Mouse (Mus musculus) MEL (cell line): ENCODE measurements at regions not wholly inside any gene's neighbourhood (a gene's known extent, or its start where the extent isn't known, plus 50 kb on each side); places are given as distances from the start of the nearest gene placed in this dataset.

Source experiments
- DNase-seq: peaks from one replicate; pipeline ENCODE4 v3.0.0; 2011; ENCODE audit warnings: low read depth, low spot score
- H3K27ac ChIP-seq: 2 replicates; pipeline ENCODE4 v1.5.1; 2012; ENCODE audit warnings: low read depth, mild to moderate bottlenecking, control low read depth, low read length, moderate library complexity; ENCODE audit not compliant: control insufficient read depth
- H3K27me3 ChIP-seq, 2 experiments: fragments of 150-350 bp in 1 of 2; sonication (generic) in 1 of 2; 2 replicates each; pipeline ENCODE4 v1.6.1; 2012; ENCODE audit warnings: low read length in 2 of 2, mild to moderate bottlenecking in 2 of 2, improper control_type of control experiment in 1 of 2, moderate library complexity in 1 of 2; ENCODE audit not compliant: insufficient read depth in 2 of 2, control insufficient read depth in 1 of 2
- H3K36me3 ChIP-seq, 2 experiments: 2 replicates each; pipeline ENCODE4 v1.6.1; 2012 to 2014; ENCODE audit warnings: low read length in 2 of 2, improper control_type of control experiment in 1 of 2, inconsistent platforms in 1 of 2, mild to moderate bottlenecking in 1 of 2; ENCODE audit not compliant: insufficient read depth in 2 of 2, control insufficient read depth in 1 of 2
- H3K4me1 ChIP-seq, 2 experiments: fragments of 150-350 bp in 1 of 2; sonication (generic) in 1 of 2; 2 replicates each; pipeline ENCODE4 v1.6.1; 2012; ENCODE audit warnings: low read length in 2 of 2, improper control_type of control experiment in 1 of 2, mild to moderate bottlenecking in 1 of 2; ENCODE audit not compliant: insufficient read depth in 2 of 2, control insufficient read depth in 1 of 2
- H3K4me3 ChIP-seq, 2 experiments: fragments of 150-350 bp in 1 of 2; sonication (generic) in 1 of 2; 2 replicates each; pipeline ENCODE4 v1.5.1; 2012; ENCODE audit warnings: low read depth in 2 of 2, low read length in 2 of 2, mild to moderate bottlenecking in 2 of 2, moderate library complexity in 2 of 2, control low read depth in 1 of 2, improper control_type of control experiment in 1 of 2; ENCODE audit not compliant: control insufficient read depth in 1 of 2, insufficient read depth in 1 of 2
- H3K79me2 ChIP-seq: 2 replicates; pipeline ENCODE4 v1.6.1; 2012; ENCODE audit warnings: mild to moderate bottlenecking, low read length, moderate library complexity; ENCODE audit not compliant: control insufficient read depth, poor library complexity, insufficient read depth
- H3K9ac ChIP-seq: 2 replicates; pipeline ENCODE4 v1.6.1; 2012; ENCODE audit warnings: low read depth, mild to moderate bottlenecking, control low read depth, low read length, moderate library complexity; ENCODE audit not compliant: control insufficient read depth, poor library complexity, severe bottlenecking
- H3K9me3 ChIP-seq: fragments of 150-350 bp; sonication (generic); replicated peaks from 2 replicates; pipeline ENCODE4 v1.6.1; 2012; ENCODE audit warnings: mild to moderate bottlenecking, low read length, improper control_type of control experiment, moderate library complexity; ENCODE audit not compliant: insufficient read depth
- BHLHE40 ChIP-seq: IDR thresholded peaks from 2 replicates; pipeline ENCODE4 v1.6.1; 2012; ENCODE audit warnings: low read depth, mild to moderate bottlenecking, inconsistent platforms, low read length, improper control_type of control experiment, borderline replicate concordance
- CHD2 ChIP-seq: IDR thresholded peaks from 2 replicates; pipeline ENCODE4 v1.6.1; 2011; ENCODE audit warnings: low read length, improper control_type of control experiment
- CTCF ChIP-seq, 3 experiments: IDR thresholded peaks in 2 of 3; conservative IDR thresholded peaks in 1 of 3; 2 replicates each; pipeline ENCODE4 v1.5.1; 2011 to 2012; ENCODE audit warnings: low read length in 3 of 3, low read depth in 2 of 3, mild to moderate bottlenecking in 2 of 3, improper control_type of control experiment in 1 of 3, inconsistent platforms in 1 of 3, mixed read lengths in 1 of 3, moderate library complexity in 1 of 3; ENCODE audit not compliant: control insufficient read depth in 1 of 3, insufficient read depth in 1 of 3, poor library complexity in 1 of 3, severe bottlenecking in 1 of 3
- E2F4 ChIP-seq: IDR thresholded peaks from 2 replicates; pipeline ENCODE4 v1.6.1; 2011; ENCODE audit warnings: low read depth, low read length, improper control_type of control experiment, borderline replicate concordance
- ELF1 ChIP-seq: IDR thresholded peaks from 2 replicates; pipeline ENCODE4 v1.6.1; 2014; ENCODE audit warnings: low read depth, mild to moderate bottlenecking, inconsistent platforms, low read length, improper control_type of control experiment, moderate library complexity
- EP300 ChIP-seq, 2 experiments: IDR thresholded peaks; 2 replicates each; pipeline ENCODE4 v1.6.1; 2011; ENCODE audit warnings: improper control_type of control experiment in 2 of 2, low read length in 2 of 2, low read depth in 1 of 2, mild to moderate bottlenecking in 1 of 2
- ETS1 ChIP-seq: IDR thresholded peaks from 2 replicates; pipeline ENCODE4 v1.6.1; 2012; ENCODE audit warnings: low read depth, mild to moderate bottlenecking, inconsistent platforms, low read length, improper control_type of control experiment, moderate library complexity
- GABPA ChIP-seq: IDR thresholded peaks from 2 replicates; pipeline ENCODE4 v1.6.1; 2012; ENCODE audit warnings: low read depth, mild to moderate bottlenecking, inconsistent platforms, low read length, improper control_type of control experiment, moderate library complexity
- HCFC1 ChIP-seq: IDR thresholded peaks from 2 replicates; pipeline ENCODE4 v1.6.1; 2012; ENCODE audit warnings: low read depth, mild to moderate bottlenecking, inconsistent platforms, low read length, improper control_type of control experiment, moderate library complexity
- JUND ChIP-seq: IDR thresholded peaks from 2 replicates; pipeline ENCODE4 v1.6.1; 2011; ENCODE audit warnings: low read depth, mild to moderate bottlenecking, improper control_type of control experiment, low read length
- KAT2A ChIP-seq: conservative IDR thresholded peaks from 2 replicates; pipeline ENCODE4 v1.6.1; 2012; ENCODE audit warnings: low read depth, low read length, improper control_type of control experiment, inconsistent platforms
- MAX ChIP-seq: IDR thresholded peaks from 2 replicates; pipeline ENCODE4 v1.6.1; 2011; ENCODE audit warnings: low read length, improper control_type of control experiment
- MAZ ChIP-seq: IDR thresholded peaks from 2 replicates; pipeline ENCODE4 v1.6.1; 2012; ENCODE audit warnings: low read depth, mild to moderate bottlenecking, inconsistent platforms, low read length, improper control_type of control experiment
- MXI1 ChIP-seq: IDR thresholded peaks from 2 replicates; pipeline ENCODE4 v1.6.1; 2011; ENCODE audit warnings: mild to moderate bottlenecking, low read depth, low read length, improper control_type of control experiment
- MYC ChIP-seq: IDR thresholded peaks from 2 replicates; pipeline ENCODE4 v1.6.1; 2011; ENCODE audit warnings: low read depth, mild to moderate bottlenecking, low read length, improper control_type of control experiment, moderate library complexity
- POLR2AphosphoS2 ChIP-seq: IDR thresholded peaks from 2 replicates; pipeline ENCODE4 v1.6.1; 2011; ENCODE audit warnings: low read length, improper control_type of control experiment
- POLR2AphosphoS5 ChIP-seq: IDR thresholded peaks from 2 replicates; pipeline ENCODE4 v1.6.1; 2012; ENCODE audit warnings: low read depth, borderline replicate concordance, mild to moderate bottlenecking, inconsistent platforms, low read length, moderate library complexity, mixed read lengths
- RAD21 ChIP-seq: IDR thresholded peaks from 2 replicates; pipeline ENCODE4 v1.6.1; 2011; ENCODE audit warnings: mild to moderate bottlenecking, low read depth, low read length, improper control_type of control experiment
- SIN3A ChIP-seq: IDR thresholded peaks from 2 replicates; pipeline ENCODE4 v1.6.1; 2012; ENCODE audit warnings: low read length, improper control_type of control experiment, inconsistent platforms
- TAL1 ChIP-seq: IDR thresholded peaks from 2 replicates; pipeline ENCODE4 v1.6.1; 2012; ENCODE audit warnings: mild to moderate bottlenecking, inconsistent platforms, low read length, moderate library complexity, mixed read lengths
- TCF12 ChIP-seq: IDR thresholded peaks from 2 replicates; pipeline ENCODE4 v1.6.1; 2014; ENCODE audit warnings: low read depth, mild to moderate bottlenecking, inconsistent platforms, low read length, improper control_type of control experiment, moderate library complexity
- UBTF ChIP-seq: IDR thresholded peaks from 2 replicates; pipeline ENCODE4 v1.6.1; 2012; ENCODE audit warnings: low read depth, mild to moderate bottlenecking, inconsistent platforms, low read length, improper control_type of control experiment, moderate library complexity, borderline replicate concordance; ENCODE audit not compliant: insufficient read depth
- ZC3H11A ChIP-seq: IDR thresholded peaks from 2 replicates; pipeline ENCODE4 v1.6.1; 2012; ENCODE audit warnings: low read depth, mild to moderate bottlenecking, inconsistent platforms, low read length, improper control_type of control experiment
- ZKSCAN1 ChIP-seq: IDR thresholded peaks from 2 replicates; pipeline ENCODE4 v1.6.1; 2012; ENCODE audit warnings: low read depth, mild to moderate bottlenecking, inconsistent platforms, low read length, improper control_type of control experiment, moderate library complexity
- ZMIZ1 ChIP-seq: IDR thresholded peaks from 2 replicates; pipeline ENCODE4 v1.6.1; 2012; ENCODE audit warnings: low read depth, mild to moderate bottlenecking, inconsistent platforms, low read length, improper control_type of control experiment, moderate library complexity
- ZNF384 ChIP-seq: IDR thresholded peaks from 2 replicates; pipeline ENCODE4 v1.6.1; 2012; ENCODE audit warnings: low read depth, mild to moderate bottlenecking, inconsistent platforms, low read length, improper control_type of control experiment

DNA sequence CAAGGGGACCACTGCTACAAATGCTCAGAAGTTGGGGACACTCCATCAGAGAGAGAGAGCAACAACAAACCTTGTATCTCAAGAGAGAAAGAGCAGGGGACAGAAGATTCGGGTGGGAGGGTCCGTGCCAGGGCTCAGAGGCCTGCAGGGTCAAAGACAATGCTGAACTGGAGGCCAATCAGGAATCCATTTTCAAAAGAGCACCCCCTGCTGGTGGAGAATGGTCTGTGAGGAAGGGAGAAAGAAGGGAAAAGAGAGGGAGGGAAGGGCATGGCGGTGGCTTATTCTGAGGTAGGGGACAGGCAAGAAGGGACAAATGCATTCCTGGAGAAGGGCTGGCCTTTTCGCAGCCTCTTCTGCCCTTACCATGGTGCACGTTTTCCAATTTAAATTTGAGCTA, 109.9 kb downstream of the Edn3 start:
- TF ChIP-seq POLR2AphosphoS2, result no peak
- TF ChIP-seq RAD21, result no peak
- no peak for TF ChIP-seq TAL1
- TF ChIP-seq E2F4, result no peak
- no peak for TF ChIP-seq ZKSCAN1
- Histone ChIP-seq H3K9ac (no peak overlapping the region), H3K27me3 (no peaks in the 10 kb centered on the region), H3K79me2 (no peaks in the 10 kb centered on the region), H3K9me3 (no peaks in the 10 kb centered on the region), H3K4me3 (no peak overlapping the region), H3K4me1 (no peaks in the 10 kb centered on the region), H3K36me3 (no peaks in the 10 kb centered on the region), H3K27ac (no peak overlapping the region)
- no peak for DNase-seq

DNA sequence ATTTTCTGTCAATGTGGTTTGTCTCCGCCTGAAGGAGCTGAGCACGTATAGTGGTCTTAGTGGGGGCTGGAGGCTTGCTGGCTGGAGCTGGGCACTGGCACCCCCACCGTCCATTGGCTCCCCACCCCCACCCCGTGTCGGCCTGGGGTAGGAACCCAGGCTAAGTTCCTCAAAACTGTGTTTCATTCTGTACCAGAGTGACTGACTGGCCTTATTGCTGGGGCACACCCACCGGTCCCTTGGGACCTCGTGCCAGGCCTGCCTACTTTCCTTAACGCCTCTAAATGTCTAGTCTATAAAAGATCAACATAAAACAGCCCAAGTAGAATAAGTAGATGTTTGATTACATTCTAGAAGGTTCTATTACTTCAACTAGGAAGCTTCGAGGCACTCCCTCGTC, 110.8 kb downstream of the Edn3 start:
- TF ChIP-seq ZNF384, result no peak
- TF ChIP-seq ETS1, result no peak
- no peak for TF ChIP-seq E2F4
- TF ChIP-seq HCFC1, result no peak
- no peak for TF ChIP-seq BHLHE40
- TF ChIP-seq TCF12, result no peak
- DNase-seq, result no peak
- Histone ChIP-seq H3K27me3 (no peaks in the 10 kb centered on the region), H3K9ac (no peak overlapping the region), H3K79me2 (no peaks in the 10 kb centered on the region), H3K4me1 (no peaks in the 10 kb centered on the region), H3K4me3 (no peak overlapping the region), H3K27ac (no peak overlapping the region), H3K36me3 (no peaks in the 10 kb centered on the region), H3K9me3 (no peaks in the 10 kb centered on the region)

DNA sequence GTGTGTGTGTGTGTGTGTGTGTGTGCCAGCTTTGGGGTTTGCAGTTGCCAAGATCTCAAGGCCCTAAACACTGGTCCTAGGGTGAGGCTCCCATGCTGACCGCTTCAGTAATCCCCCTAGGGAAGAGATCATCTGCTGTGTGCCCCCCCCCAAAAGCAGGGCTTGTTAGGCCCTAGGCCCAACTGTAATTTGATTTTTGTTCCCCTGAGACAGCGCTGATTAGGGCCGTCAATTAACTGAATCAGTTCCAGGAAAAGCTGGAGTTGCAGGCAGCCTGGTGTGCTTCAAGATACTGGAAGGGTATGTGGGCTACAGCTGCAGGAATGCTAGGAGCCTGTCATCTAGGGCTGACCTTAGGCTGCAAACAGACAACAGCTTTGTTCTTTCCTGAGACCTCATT, 111.4 kb downstream of the Edn3 start:
- Histone ChIP-seq H3K36me3 (no peaks in the 10 kb centered on the region), H3K4me3 (no peak overlapping the region), H3K27me3 (no peaks in the 10 kb centered on the region), H3K9ac (no peak overlapping the region), H3K9me3 (no peaks in the 10 kb centered on the region), H3K27ac (no peak overlapping the region), H3K79me2 (no peaks in the 10 kb centered on the region), H3K4me1 (no peaks in the 10 kb centered on the region)
- TF ChIP-seq JUND (no peak), GABPA (no peak), CTCF (IDR thresholded peaks at IDR 0.05 in 2 of 3, conservative IDR thresholded peaks at IDR 0.05 in 1 of 3; ENCODE audit: control insufficient read depth in 1 of 3, insufficient read depth in 1 of 3, low read depth in 2 of 3, low read length in 3 of 3, poor library complexity in 1 of 3, severe bottlenecking in 1 of 3) (no peak), MYC (no peak), E2F4 (no peak), MXI1 (no peak), ZMIZ1 (no peak), MAX (no peak), MAZ (no peak), EP300 (IDR thresholded peaks at IDR 0.05; ENCODE audit: low read depth in 1 of 2, low read length in 2 of 2) (no peak), KAT2A (no peak), CHD2 (no peak), TCF12 (no peak), POLR2AphosphoS5 (no peak), UBTF (no peak), SIN3A (no peak), ZNF384 (no peak), ZC3H11A (no peak), ELF1 (no peak)
- DNase-seq, result no peak
